Mouse (Mus musculus) stomach, embryonic 14.5 days (tissue): ENCODE data around the gene Lin37. TPM values are rescaled to one million over a fixed set of nuclear protein-coding genes. Genes with fewer than 3 reads are reported as not detected.

Experiments
- ATAC-seq: fragments of 200-750 bp; cut with Nextera tagmentation; 2 replicates; pipeline ENCODE4 v1.8.0; 2017; ENCODE audit warnings: low read depth, moderate TSS enrichment; ENCODE audit not compliant: insufficient number of reproducible peaks, insufficient read depth, low FRiP score
- H3K27ac ChIP-seq: fragments of 300-500 bp; sonication (generic); 2 replicates; pipeline ENCODE4 v1.5.1; 2014; ENCODE audit warnings: mild to moderate bottlenecking, low read length, moderate library complexity, mixed read lengths
- H3K27me3 ChIP-seq: fragments of 300-500 bp; sonication (generic); 2 replicates; pipeline ENCODE4 v1.6.1; 2014; ENCODE audit warnings: low read length, control low read depth, mixed read lengths; ENCODE audit not compliant: control insufficient read depth, insufficient read depth
- H3K36me3 ChIP-seq: fragments of 300-500 bp; sonication (generic); 2 replicates; pipeline ENCODE4 v1.6.1; 2014; ENCODE audit warnings: mild to moderate bottlenecking, control low read depth, low read length, moderate library complexity, mixed read lengths; ENCODE audit not compliant: control insufficient read depth, insufficient read depth
- H3K4me1 ChIP-seq: fragments of 300-500 bp; sonication (generic); 2 replicates; pipeline ENCODE4 v1.6.1; 2014; ENCODE audit warnings: low read length, control low read depth, mixed read lengths; ENCODE audit not compliant: control insufficient read depth, insufficient read depth
- H3K4me2 ChIP-seq: fragments of 300-500 bp; sonication (generic); replicated peaks from 2 replicates; pipeline ENCODE4 v1.6.1; 2014; ENCODE audit warnings: low read depth, low read length, control low read depth
- H3K4me3 ChIP-seq: fragments of 300-500 bp; sonication (generic); 2 replicates; pipeline ENCODE4 v1.5.1; 2014; ENCODE audit warnings: low read depth, low read length, control low read depth
- H3K9ac ChIP-seq: fragments of 300-500 bp; sonication (generic); replicated peaks from 2 replicates; pipeline ENCODE4 v1.6.1; 2014; ENCODE audit warnings: low read depth, mild to moderate bottlenecking, control low read depth, low read length, moderate library complexity, mixed read lengths
- H3K9me3 ChIP-seq: fragments of 300-500 bp; sonication (generic); 2 replicates; pipeline ENCODE4 v1.6.1; 2016; ENCODE audit warnings: low read depth, low read length, control low read depth; ENCODE audit not compliant: control insufficient read depth
- WGBS: fragments of 180-500 bp; shearing (Covaris S2); extraction: QIAGEN DNeasy Blood & Tissue Kit; methylation state at CpG from one replicate; pipeline ENCODE4 v1.1.7; 2014; 5-methylcytosine and 5-hydroxymethylcytosine counted together
- polyA plus RNA-seq: library from polyadenylated mRNA; unstranded; fragments of >200 nt; fragmentation: Nextera tagmentation; extraction: Ambion mirVana; gene quantifications from 2 replicates; pipeline ENCODE4 v1.2.1, GENCODE M21; 2014

Gene Lin37
- polyA plus RNA-seq, 1 experiment from 2014 or later, result 40.8 TPM

GRCm38 (mm10) chr7:30589435-30590301 is 30.0 kb upstream of the Lin37 start:
- ATAC-seq, result peak; percentile 60
- Histone ChIP-seq H3K27ac (peak overlapping the region; percentile 64; the same call in 1 of the 2 replicates), H3K4me1 (peaks cover 17% of the 10 kb centered on the region; the same call in 1 of the 2 replicates), H3K4me2 (peak overlapping the region; percentile 54), H3K9me3 (no peaks in the 10 kb centered on the region), H3K27me3 (no peaks in the 10 kb centered on the region), H3K4me3 (peak overlapping the region; percentile 91), H3K9ac (no peak overlapping the region), H3K36me3 (peaks cover 20% of the 10 kb centered on the region)
- WGBS, result 24% methylated on average over 40 of the region's 40 CpGs

- Histone ChIP-seq H3K36me3 (peaks cover 29% of the 10 kb centered on the region), H3K4me1 (peaks cover 17% of the 10 kb centered on the region; the same call in 1 of the 2 replicates), H3K27me3 (no peaks in the 10 kb centered on the region), H3K9ac (peak within 1 kb of the TSS; percentile 90), H3K9me3 (no peaks in the 10 kb centered on the region), H3K4me3 (peak within 1 kb of the TSS; percentile 91), H3K4me2 (peak within 1 kb of the TSS; percentile 94), H3K27ac (peak within 1 kb of the TSS; percentile 91)
- peak; percentile 96 for ATAC-seq
- 0% methylated on average over 48 of the region's 68 CpGs for WGBS
Observed at GRCm38 (mm10) chr7:30588676-30589434, 29.2 kb upstream of the Lin37 start, which contains the start of gene Kmt2b. TSS of gene Kmt2b (minus strand) at chr7:30588726.

DNA sequence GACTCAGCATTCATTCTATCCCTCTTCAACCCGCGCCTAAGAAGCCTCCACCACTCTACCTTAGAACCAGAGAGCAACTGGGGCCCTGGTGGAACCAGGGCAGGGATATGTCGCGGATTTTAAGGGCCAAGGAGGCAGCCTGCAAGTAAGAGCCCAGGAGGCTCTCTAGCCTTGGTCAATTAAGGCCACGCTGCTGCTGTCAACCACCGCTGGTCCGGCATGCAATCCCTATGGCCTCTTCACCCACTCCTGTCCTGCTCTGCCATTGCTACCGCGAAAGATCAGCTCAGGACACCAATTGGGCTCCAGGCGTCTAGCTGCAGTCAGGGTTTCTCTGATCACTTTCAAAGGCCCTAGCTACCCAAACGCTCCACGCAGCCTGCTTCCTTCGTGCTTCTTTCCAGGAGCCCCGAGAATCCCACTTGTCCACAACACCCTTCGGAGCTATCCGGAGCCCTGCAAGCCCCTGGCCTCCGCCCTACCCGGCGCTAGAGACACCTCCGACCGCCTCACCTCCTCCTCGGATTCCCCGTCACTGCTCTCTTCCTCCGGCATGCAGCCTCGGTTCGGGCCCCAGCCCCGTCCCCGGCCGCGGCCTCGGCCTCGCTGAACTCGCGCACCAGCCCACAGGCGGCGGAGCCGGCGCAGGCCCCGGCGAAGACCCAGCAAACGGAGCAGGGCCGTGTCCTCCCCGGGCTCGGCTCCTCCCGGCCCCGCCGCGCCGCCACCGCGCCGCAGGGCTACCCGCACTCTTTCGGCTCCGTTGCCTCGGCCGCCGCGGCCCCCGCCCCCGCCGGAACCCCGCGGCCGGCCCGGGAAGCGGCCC is 28.4 kb upstream of the Lin37 start:
- peaks cover 37% of the 10 kb centered on the region for H3K36me3 ChIP-seq
- peak overlapping the region; percentile 94 for H3K4me2 ChIP-seq
- peak overlapping the region; percentile 91 for H3K4me3 ChIP-seq
- WGBS, result 1% methylated on average over 65 of the region's 67 CpGs
- H3K27ac ChIP-seq, result peak overlapping the region; percentile 91
- H3K9ac ChIP-seq, result peak overlapping the region; percentile 90
- H3K4me1 ChIP-seq, result peaks cover 17% of the 10 kb centered on the region; the same call in 1 of the 2 replicates
- H3K27me3 ChIP-seq, result no peaks in the 10 kb centered on the region
- H3K9me3 ChIP-seq, result no peaks in the 10 kb centered on the region
- ATAC-seq, result peak; percentile 6

DNA sequence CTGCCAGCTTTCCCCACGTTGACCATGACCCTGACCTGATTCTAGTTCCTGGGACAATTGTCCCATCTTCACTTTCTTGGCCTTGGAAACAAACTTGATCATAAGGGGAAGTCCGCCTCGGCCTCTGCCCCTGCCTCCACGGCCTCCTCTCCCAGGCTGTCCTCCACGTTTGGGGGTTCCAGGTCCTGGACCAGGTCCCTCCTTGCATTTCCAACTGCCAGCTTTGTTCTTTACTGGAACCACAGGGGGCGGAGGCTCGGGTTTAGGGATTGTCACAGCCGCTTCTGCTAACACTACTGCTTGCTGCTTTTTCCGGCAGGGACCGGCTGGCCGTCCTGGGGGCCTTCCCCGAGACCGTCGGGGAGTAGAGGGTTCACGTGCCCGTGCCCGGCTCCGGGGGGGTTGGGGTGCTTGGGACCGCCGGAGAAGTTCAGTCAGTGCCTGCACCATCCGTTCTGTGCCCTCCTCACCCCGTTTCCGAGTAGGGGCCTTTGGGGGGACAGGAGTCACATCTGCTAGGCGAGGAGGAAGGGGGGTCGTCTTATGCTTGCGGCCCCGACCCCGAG is 26.9 kb upstream of the Lin37 start:
- H3K9ac ChIP-seq, result no peak overlapping the region
- H3K4me2 ChIP-seq, result no peak overlapping the region; the same call in 1 of the 2 replicates

GRCm38 (mm10) chr7:30585170-30585569 is 25.5 kb upstream of the Lin37 start:
- Histone ChIP-seq H3K36me3 (peaks cover 63% of the 10 kb centered on the region), H3K4me3 (no peak overlapping the region), H3K4me2 (no peak overlapping the region), H3K9ac (no peak overlapping the region), H3K9me3 (no peaks in the 10 kb centered on the region), H3K27me3 (no peaks in the 10 kb centered on the region), H3K4me1 (peaks cover 17% of the 10 kb centered on the region; the same call in 1 of the 2 replicates), H3K27ac (no peak overlapping the region)
- ATAC-seq, result no peak
- 93% methylated on average over 7 of the region's 7 CpGs for WGBS

More for the DNA sequence above, 26.9 kb upstream of the Lin37 start:
- H3K27ac ChIP-seq, result no peak overlapping the region
- peaks cover 17% of the 10 kb centered on the region; the same call in 1 of the 2 replicates for H3K4me1 ChIP-seq
- H3K4me3 ChIP-seq, result 0 out of 2 replicates have a peak overlapping the region, but pooled peaks have one; percentile 91
- H3K36me3 ChIP-seq, result peaks cover 52% of the 10 kb centered on the region
- ATAC-seq, result no peak
- no peaks in the 10 kb centered on the region for H3K27me3 ChIP-seq
- WGBS, result 90% methylated on average over 28 of the region's 28 CpGs
- H3K9me3 ChIP-seq, result no peaks in the 10 kb centered on the region

GRCm38 (mm10) chr7:30584339-30584738 is 24.7 kb upstream of the Lin37 start:
- no peaks in the 10 kb centered on the region for H3K9me3 ChIP-seq

GRCm38 (mm10) chr7:30581547-30581946 is 21.9 kb upstream of the Lin37 start:
- ATAC-seq, result no peak
- no peaks in the 10 kb centered on the region for H3K9me3 ChIP-seq
- H3K27me3 ChIP-seq, result no peaks in the 10 kb centered on the region
- peaks cover 2% of the 10 kb centered on the region; the same call in 1 of the 2 replicates for H3K4me1 ChIP-seq
- no peak overlapping the region for H3K9ac ChIP-seq
- peaks cover 97% of the 10 kb centered on the region for H3K36me3 ChIP-seq
- H3K4me3 ChIP-seq, result no peak overlapping the region
- no peak overlapping the region for H3K27ac ChIP-seq
- WGBS, result 96% methylated on average over 16 of the region's 16 CpGs
- H3K4me2 ChIP-seq, result no peak overlapping the region

More at GRCm38 (mm10) chr7:30584339-30584738, 24.7 kb upstream of the Lin37 start:
- no peaks in the 10 kb centered on the region for H3K27me3 ChIP-seq
- no peak overlapping the region for H3K9ac ChIP-seq
- H3K27ac ChIP-seq, result no peak overlapping the region
- ATAC-seq, result no peak
- peaks cover 71% of the 10 kb centered on the region for H3K36me3 ChIP-seq
- WGBS, result 93% methylated on average over 10 of the region's 10 CpGs
- no peak overlapping the region for H3K4me3 ChIP-seq
- H3K4me2 ChIP-seq, result no peak overlapping the region
- peaks cover 12% of the 10 kb centered on the region; the same call in 1 of the 2 replicates for H3K4me1 ChIP-seq
